Mouse (Mus musculus): ENCODE measurements around the gene Gm1673. TPM values are rescaled to one million over a fixed set of nuclear protein-coding genes. Genes with fewer than 3 reads are reported as not detected.

Gm1673 gene
- total and polyA plus RNA-seq, 2 experiments, result 0.37 to 2.3 TPM

GRCm38 (mm10) chr5:33955868-33956267, 27.4 kb upstream of the Gm1673 start:
- DNase-seq (ENCODE audit: extremely low read depth, low read depth, low spot score), result no peak
- 92% methylated on average over 4 of the region's 4 CpGs for WGBS
- H3K36me3 ChIP-seq (ENCODE audit: control insufficient read depth, insufficient read depth, low read length), result no peaks in the 10 kb centered on the region
- H3K4me3 ChIP-seq (ENCODE audit: insufficient read depth, low read depth, low read length), result no peak overlapping the region
- no peak overlapping the region for H3K27ac ChIP-seq (replicated peaks; ENCODE audit: insufficient read depth, low read depth, low read length)
- no peaks in the 10 kb centered on the region for H3K79me2 ChIP-seq (ENCODE audit: control insufficient read depth, insufficient read depth, low read length)
- no peaks in the 10 kb centered on the region for H3K4me1 ChIP-seq (ENCODE audit: control insufficient read depth, insufficient read depth, low read length)
- no peak for TF ChIP-seq CTCF (IDR thresholded peaks at IDR 0.05; ENCODE audit: low read depth, low read length)
- TF ChIP-seq POLR2A (IDR thresholded peaks at IDR 0.05; ENCODE audit: extremely low read depth, insufficient read depth, low read length), result no peak
- no peaks in the 10 kb centered on the region for H3K27me3 ChIP-seq (ENCODE audit: control insufficient read depth, insufficient read depth, low read length)
- no peak overlapping the region for H3K9ac ChIP-seq (ENCODE audit: low read depth, low read length)

GRCm38 (mm10) chr5:33959382-33959781, 23.9 kb upstream of the Gm1673 start:
- TF ChIP-seq POLR2A (IDR thresholded peaks at IDR 0.05; ENCODE audit: extremely low read depth, insufficient read depth, low read length) (no peak), CTCF (IDR thresholded peaks at IDR 0.05; ENCODE audit: low read depth, low read length) (no peak)
- Histone ChIP-seq H3K27ac (replicated peaks; ENCODE audit: insufficient read depth, low read depth, low read length) (no peak overlapping the region), H3K4me1 (ENCODE audit: control insufficient read depth, insufficient read depth, low read length) (no peaks in the 10 kb centered on the region), H3K36me3 (ENCODE audit: control insufficient read depth, insufficient read depth, low read length) (no peaks in the 10 kb centered on the region), H3K9ac (ENCODE audit: low read depth, low read length) (no peak overlapping the region), H3K27me3 (ENCODE audit: control insufficient read depth, insufficient read depth, low read length) (no peaks in the 10 kb centered on the region), H3K4me3 (ENCODE audit: insufficient read depth, low read depth, low read length) (no peak overlapping the region), H3K79me2 (ENCODE audit: control insufficient read depth, insufficient read depth, low read length) (no peaks in the 10 kb centered on the region)
- no peak for DNase-seq (ENCODE audit: extremely low read depth, low read depth, low spot score)
- WGBS, result 70% methylated on average over 4 of the region's 4 CpGs

- Histone ChIP-seq H3K27ac (replicated peaks; ENCODE audit: insufficient read depth, low read depth, low read length) (no peak overlapping the region), H3K9ac (ENCODE audit: low read depth, low read length) (no peak overlapping the region), H3K27me3 (ENCODE audit: control insufficient read depth, insufficient read depth, low read length) (no peaks in the 10 kb centered on the region), H3K36me3 (ENCODE audit: control insufficient read depth, insufficient read depth, low read length) (no peaks in the 10 kb centered on the region), H3K79me2 (ENCODE audit: control insufficient read depth, insufficient read depth, low read length) (no peaks in the 10 kb centered on the region), H3K4me3 (ENCODE audit: insufficient read depth, low read depth, low read length) (no peak overlapping the region), H3K4me1 (ENCODE audit: control insufficient read depth, insufficient read depth, low read length) (no peaks in the 10 kb centered on the region)
- no peak for DNase-seq (ENCODE audit: extremely low read depth, low read depth, low spot score)
- TF ChIP-seq POLR2A (IDR thresholded peaks at IDR 0.05; ENCODE audit: extremely low read depth, insufficient read depth, low read length) (no peak), CTCF (IDR thresholded peaks at IDR 0.05; ENCODE audit: low read depth, low read length) (no peak)
- WGBS, result 60% methylated on average over 2 of the region's 2 CpGs
Observed at GRCm38 (mm10) chr5:33974736-33975135, 8.5 kb upstream of the Gm1673 start.

- no peak for DNase-seq (ENCODE audit: extremely low read depth, low read depth, low spot score)
- no peak for TF ChIP-seq POLR2A (IDR thresholded peaks at IDR 0.05; ENCODE audit: extremely low read depth, insufficient read depth, low read length)
- no peak for TF ChIP-seq CTCF (IDR thresholded peaks at IDR 0.05; ENCODE audit: low read depth, low read length)
- Histone ChIP-seq H3K4me1 (ENCODE audit: control insufficient read depth, insufficient read depth, low read length) (no peaks in the 10 kb centered on the region), H3K79me2 (ENCODE audit: control insufficient read depth, insufficient read depth, low read length) (no peaks in the 10 kb centered on the region), H3K36me3 (ENCODE audit: control insufficient read depth, insufficient read depth, low read length) (no peaks in the 10 kb centered on the region), H3K27ac (replicated peaks; ENCODE audit: insufficient read depth, low read depth, low read length) (no peak overlapping the region), H3K9ac (ENCODE audit: low read depth, low read length) (no peak overlapping the region), H3K4me3 (ENCODE audit: insufficient read depth, low read depth, low read length) (no peak overlapping the region), H3K27me3 (ENCODE audit: control insufficient read depth, insufficient read depth, low read length) (no peaks in the 10 kb centered on the region)
- 33% methylated on average over 3 of the region's 3 CpGs for WGBS
Observed at GRCm38 (mm10) chr5:33976267-33976666, 7.0 kb upstream of the Gm1673 start.

- DNase-seq (ENCODE audit: extremely low read depth, low read depth, low spot score), result no peak
- 11% methylated on average over 25 of the region's 26 CpGs for WGBS
- no peaks in the 10 kb centered on the region for H3K36me3 ChIP-seq (ENCODE audit: control insufficient read depth, insufficient read depth, low read length)
- H3K79me2 ChIP-seq (ENCODE audit: control insufficient read depth, insufficient read depth, low read length), result no peaks in the 10 kb centered on the region
- no peaks in the 10 kb centered on the region for H3K27me3 ChIP-seq (ENCODE audit: control insufficient read depth, insufficient read depth, low read length)
- peak overlapping the region; percentile 78 for H3K4me3 ChIP-seq (ENCODE audit: insufficient read depth, low read depth, low read length)
- no peak for TF ChIP-seq POLR2A (IDR thresholded peaks at IDR 0.05; ENCODE audit: extremely low read depth, insufficient read depth, low read length)
- TF ChIP-seq CTCF (IDR thresholded peaks at IDR 0.05; ENCODE audit: low read depth, low read length), result no peak
- H3K27ac ChIP-seq (replicated peaks; ENCODE audit: insufficient read depth, low read depth, low read length), result no peak overlapping the region
- H3K4me1 ChIP-seq (ENCODE audit: control insufficient read depth, insufficient read depth, low read length), result no peaks in the 10 kb centered on the region
- H3K9ac ChIP-seq (ENCODE audit: low read depth, low read length), result peak overlapping the region; percentile 44
Observed at GRCm38 (mm10) chr5:33982731-33983259, 438 bp upstream of the Gm1673 start.

All from liver, adult 2 months (tissue).